ENCODE assay signal across 8 mouse cellular contexts in genomic region chr6:52191860-52192550, GRCm38 (mm10). TPM values are rescaled to one million over a fixed set of nuclear protein-coding genes. Genes with fewer than 3 reads are reported as not detected.
DNase-seq lines count a peak whose midpoint lies in the region; ATAC-seq and TF ChIP-seq lines count a peak whose summit lies in the region.

No protein-coding gene starts in this region.

- H3K4me2 ChIP-seq in forebrain, embryonic 11.5 days (ENCODE audit: low read depth, low read length, severe bottlenecking): peak overlapping the region; percentile 79
- H3K4me2 ChIP-seq in limb, embryonic 11.5 days (ENCODE audit: low read depth, severe bottlenecking): peak overlapping the region; percentile 99
- H3K4me2 ChIP-seq in midbrain, embryonic 11.5 days: peak overlapping the region; percentile 54

- H3K36me3 ChIP-seq in forebrain, embryonic 11.5 days (ENCODE audit: control insufficient read depth, insufficient read depth, low read length): no peaks in the 10 kb centered on the region
- H3K36me3 ChIP-seq in limb, embryonic 11.5 days (ENCODE audit: control insufficient read depth, insufficient read depth, low read length): no peaks in the 10 kb centered on the region
- H3K36me3 ChIP-seq in midbrain, embryonic 11.5 days (ENCODE audit: control insufficient read depth, insufficient read depth, low read length): no peaks in the 10 kb centered on the region
- no peaks in the 10 kb centered on the region for H3K36me3 ChIP-seq in spleen, adult 2 months (ENCODE audit: control insufficient read depth, insufficient read depth, low read length)

- H3K4me1 ChIP-seq in forebrain, embryonic 11.5 days (replicated peaks; ENCODE audit: control insufficient read depth, insufficient read depth, low read length): peaks cover 10% of the 10 kb centered on the region; the same call in 1 of the 2 replicates
- peaks cover 41% of the 10 kb centered on the region for H3K4me1 ChIP-seq in limb, embryonic 11.5 days (ENCODE audit: control insufficient read depth, insufficient read depth, low read length)
- peaks cover 10% of the 10 kb centered on the region for H3K4me1 ChIP-seq in midbrain, embryonic 11.5 days (ENCODE audit: control insufficient read depth, insufficient read depth, low read length)
- H3K4me1 ChIP-seq in spleen, adult 2 months (ENCODE audit: control insufficient read depth, insufficient read depth, insufficient read length): peaks cover 3% of the 10 kb centered on the region

- peak; percentile 55; the same call in 1 of the 2 replicates for ATAC-seq in forebrain, embryonic 11.5 days (replicated peaks; ENCODE audit: low FRiP score)
- peak; percentile 55; the same call in 1 of the 2 replicates for ATAC-seq in limb, embryonic 11.5 days (ENCODE audit: insufficient number of reproducible peaks, low FRiP score, low TSS enrichment, low read depth)
- ATAC-seq in midbrain, embryonic 11.5 days (ENCODE audit: low FRiP score): peak; percentile 55; the same call in 1 of the 2 replicates
- ATAC-seq in frontal cortex, adult (ENCODE audit: low TSS enrichment): no peak

- TF ChIP-seq CTCF in spleen, adult 2 months (IDR thresholded peaks at IDR 0.05; ENCODE audit: extremely low read depth, insufficient read depth, insufficient read length, insufficient replicate concordance): no peak

- H3K27ac ChIP-seq in forebrain, embryonic 11.5 days (ENCODE audit: low read depth, low read length): no peak overlapping the region
- H3K27ac ChIP-seq in limb, embryonic 11.5 days (replicated peaks; ENCODE audit: low read depth, low read length): peak overlapping the region; percentile 21; the same call in 1 of the 2 replicates
- H3K27ac ChIP-seq in midbrain, embryonic 11.5 days (ENCODE audit: low read depth, low read length): no peak overlapping the region
- peak overlapping the region; percentile 26; the same call in 1 of the 2 replicates for H3K27ac ChIP-seq in spleen, adult 2 months (ENCODE audit: insufficient read depth, low read length)

- WGBS in forebrain, embryonic 11.5 days: under 1% methylated on average over 41 of the region's 55 CpGs
- WGBS in limb, embryonic 11.5 days: 2% methylated on average over 43 of the region's 55 CpGs
- WGBS in midbrain, embryonic 11.5 days: under 1% methylated on average over 35 of the region's 55 CpGs
- 4% methylated on average over 39 of the region's 55 CpGs for WGBS in spleen, adult 2 months

- peak overlapping the region; percentile 32 for H3K4me3 ChIP-seq in forebrain, embryonic 11.5 days (ENCODE audit: low read depth, low read length)
- peak overlapping the region; percentile 50 for H3K4me3 ChIP-seq in limb, embryonic 11.5 days (ENCODE audit: low read depth, low read length)
- peak overlapping the region; percentile 34 for H3K4me3 ChIP-seq in midbrain, embryonic 11.5 days (ENCODE audit: low read depth, low read length)
- peak overlapping the region; percentile 76 for H3K4me3 ChIP-seq in spleen, adult 2 months (ENCODE audit: extremely low read depth, insufficient read depth, insufficient read length)

- peak; percentile 67 for DNase-seq in 3134 (ENCODE audit: extremely low read depth, insufficient read length, low spot score)
- DNase-seq in adrenal gland, adult 18-20 months (ENCODE audit: low spot score in 2 of 2): peak; percentile 91 to 94
- peak; percentile 87 for DNase-seq in forebrain, embryonic 11.5 days (ENCODE audit: low spot score)
- peak; percentile 76 to 80 for DNase-seq in heart, postnatal 36 days
- peak; percentile 92 for DNase-seq in limb, embryonic 11.5 days (ENCODE audit: low spot score)
- DNase-seq in midbrain, embryonic 11.5 days (ENCODE audit: low spot score, missing footprints): peak; percentile 96
- DNase-seq in spleen, adult 2 months (ENCODE audit: low read depth in 1 of 2, low spot score in 2 of 2): peak; percentile 50 to 83

- H3K9me3 ChIP-seq in forebrain, embryonic 11.5 days (ENCODE audit: control insufficient read depth, low read length): no peaks in the 10 kb centered on the region
- H3K9me3 ChIP-seq in limb, embryonic 11.5 days (ENCODE audit: control insufficient read depth, low read length): no peaks in the 10 kb centered on the region
- no peaks in the 10 kb centered on the region for H3K9me3 ChIP-seq in midbrain, embryonic 11.5 days (ENCODE audit: control insufficient read depth, low read length)

- no peak overlapping the region; the same call in 1 of the 2 replicates for H3K9ac ChIP-seq in forebrain, embryonic 11.5 days (ENCODE audit: low read length)
- peak overlapping the region; percentile 57 for H3K9ac ChIP-seq in limb, embryonic 11.5 days (ENCODE audit: low read length)
- no peak overlapping the region; the same call in 1 of the 2 replicates for H3K9ac ChIP-seq in midbrain, embryonic 11.5 days (ENCODE audit: low read length)

- intact Hi-C loops in heart, postnatal 36 days (cut with DNase I): loop anchor here (5.0 kb wide), 1 partner anchor 35 kb away; the partner anchor contains the start of gene Hoxa1

- peak; percentile 73 for TF ChIP-seq POLR2A in spleen, adult 2 months (IDR thresholded peaks at IDR 0.05; ENCODE audit: low read depth, low read length)

- H3K27me3 ChIP-seq in forebrain, embryonic 11.5 days (ENCODE audit: control insufficient read depth, insufficient read depth, low read length): peaks cover 100% of the 10 kb centered on the region
- peaks cover 9% of the 10 kb centered on the region; the same call in 1 of the 2 replicates for H3K27me3 ChIP-seq in limb, embryonic 11.5 days (ENCODE audit: control insufficient read depth, insufficient read depth, low read length)
- peaks cover 100% of the 10 kb centered on the region for H3K27me3 ChIP-seq in midbrain, embryonic 11.5 days (ENCODE audit: control insufficient read depth, insufficient read depth, low read length)
- H3K27me3 ChIP-seq in spleen, adult 2 months (ENCODE audit: control insufficient read depth, insufficient read depth, low read length): peaks cover 7% of the 10 kb centered on the region

RNA-seq across cellular contexts. Expression of gene Hoxa4, which starts 0.5 kb away (rescaled TPM):
- total RNA-seq in adrenal gland, adult 18-20 months (2021): 1 to 10 TPM; 1.8 to 3.1 TPM
- polyA plus RNA-seq in forebrain, embryonic 11.5 days (2014; fragmentation: Nextera tagmentation; extraction: Ambion mirVana): not detected in 2 replicates
- under 1 TPM; 0.43 to 0.67 TPM for total RNA-seq in heart, postnatal 36 days (2021)
- 1.0 and 1.3 TPM in 2 replicates for polyA plus RNA-seq in limb, embryonic 11.5 days (2014; fragmentation: Nextera tagmentation; extraction: Ambion mirVana)
- polyA plus RNA-seq in midbrain, embryonic 11.5 days (2014; fragmentation: Nextera tagmentation; extraction: Ambion mirVana): not detected in 2 replicates
- polyA plus RNA-seq in spleen, adult 2 months (2012; rRNA removed): 0.68 and 0.79 TPM in 2 replicates

RNA-seq across cellular contexts. Expression of gene Hoxa5, which starts 12.4 kb away (rescaled TPM):
- total RNA-seq in adrenal gland, adult 18-20 months (2021): 10 to 100 TPM; 13.3 to 20.2 TPM
- not detected in 2 replicates for polyA plus RNA-seq in forebrain, embryonic 11.5 days (2014; fragmentation: Nextera tagmentation; extraction: Ambion mirVana)
- under 1 TPM; 0.62 to 0.72 TPM for total RNA-seq in heart, postnatal 36 days (2021)
- polyA plus RNA-seq in limb, embryonic 11.5 days (2014; fragmentation: Nextera tagmentation; extraction: Ambion mirVana): 11.0 and 11.3 TPM in 2 replicates
- not detected in 2 replicates for polyA plus RNA-seq in midbrain, embryonic 11.5 days (2014; fragmentation: Nextera tagmentation; extraction: Ambion mirVana)
- 1.3 and 1.8 TPM in 2 replicates for polyA plus RNA-seq in spleen, adult 2 months (2012; rRNA removed)

RNA-seq across cellular contexts. Expression of gene 5730596B20Rik, which starts 14.7 kb away (rescaled TPM):
- under 1 TPM; 0.13 to 0.33 TPM for total RNA-seq in adrenal gland, adult 18-20 months (2021)
- polyA plus RNA-seq in forebrain, embryonic 11.5 days (2014; fragmentation: Nextera tagmentation; extraction: Ambion mirVana): not detected in 2 replicates
- under 1 TPM in 1 of 2 experiments, not detected in 1; 0.08 TPM for total RNA-seq in heart, postnatal 36 days (2021)
- 0.99 and 1.4 TPM in 2 replicates for polyA plus RNA-seq in limb, embryonic 11.5 days (2014; fragmentation: Nextera tagmentation; extraction: Ambion mirVana)
- polyA plus RNA-seq in midbrain, embryonic 11.5 days (2014; fragmentation: Nextera tagmentation; extraction: Ambion mirVana): not detected in 2 replicates
- not detected in 2 replicates for polyA plus RNA-seq in spleen, adult 2 months (2012; rRNA removed)

RNA-seq across cellular contexts. Expression of gene Hoxa6, which starts 16.5 kb away (rescaled TPM):
- 1 to 10 TPM; 1.9 to 4.7 TPM for total RNA-seq in adrenal gland, adult 18-20 months (2021)
- not detected in 2 replicates for polyA plus RNA-seq in forebrain, embryonic 11.5 days (2014; fragmentation: Nextera tagmentation; extraction: Ambion mirVana)
- total RNA-seq in heart, postnatal 36 days (2021): not detected
- polyA plus RNA-seq in limb, embryonic 11.5 days (2014; fragmentation: Nextera tagmentation; extraction: Ambion mirVana): 3.5 and 4.6 TPM in 2 replicates
- not detected in 2 replicates for polyA plus RNA-seq in midbrain, embryonic 11.5 days (2014; fragmentation: Nextera tagmentation; extraction: Ambion mirVana)
- 0.46 TPM in 1 of 2 replicates, not detected in the other for polyA plus RNA-seq in spleen, adult 2 months (2012; rRNA removed)

RNA-seq across cellular contexts. Expression of gene Hoxa3, which starts 21.1 kb away (rescaled TPM):
- 1 to 10 TPM; 2.8 to 4.0 TPM for total RNA-seq in adrenal gland, adult 18-20 months (2021)
- not detected in 2 replicates for polyA plus RNA-seq in forebrain, embryonic 11.5 days (2014; fragmentation: Nextera tagmentation; extraction: Ambion mirVana)
- total RNA-seq in heart, postnatal 36 days (2021): 1 to 10 TPM in 1 of 2 experiments, under 1 TPM in 1; 0.42 to 1.1 TPM
- 5.6 and 6.2 TPM in 2 replicates for polyA plus RNA-seq in limb, embryonic 11.5 days (2014; fragmentation: Nextera tagmentation; extraction: Ambion mirVana)
- polyA plus RNA-seq in midbrain, embryonic 11.5 days (2014; fragmentation: Nextera tagmentation; extraction: Ambion mirVana): 0.11 TPM in 1 of 2 replicates, not detected in the other
- polyA plus RNA-seq in spleen, adult 2 months (2012; rRNA removed): 1.4 and 1.5 TPM in 2 replicates

Comparison
In these comparisons a context has a peak if more than half of its experiments do, and no peak if none do; other contexts are left out.
1. H3K27ac ChIP-seq: peak in limb, embryonic 11.5 days (single experiment) and spleen, adult 2 months (single experiment); none in forebrain, embryonic 11.5 days (single experiment) and midbrain, embryonic 11.5 days (single experiment).
2. Peak in every context shown above with its lines, with median percentiles within 50 percentile points of each other: DNase-seq, H3K4me2 ChIP-seq and H3K4me3 ChIP-seq.